Mouse (Mus musculus): ENCODE results near the gene Hdgfl2. TPM values are rescaled to one million over a fixed set of nuclear protein-coding genes. Genes with fewer than 3 reads are reported as not detected.
"Not testable (repeated sequence)": the region's sequence is repeated elsewhere in the genome, so short reads cannot be mapped to it uniquely, and the experiment has no call there.

The Hdgfl2 gene
- polyA plus RNA-seq, 1 experiment from 2014 or later = 150 TPM

GRCm38 (mm10) chr17:56096883-56097282, 17.4 kb downstream of the Hdgfl2 start:
- DNase-seq (ENCODE audit: low spot score) (peak; percentile 47), ATAC-seq (replicated peaks; ENCODE audit: low FRiP score) (no peak)
- Histone ChIP-seq H3K36me3 (ENCODE audit: control insufficient read depth, insufficient read depth, low read length) (peaks cover 22% of the 10 kb centered on the region), H3K27me3 (ENCODE audit: control insufficient read depth, insufficient read depth, low read length) (no peaks in the 10 kb centered on the region), H3K9me3 (ENCODE audit: control insufficient read depth, low read length) (no peaks in the 10 kb centered on the region), H3K27ac (ENCODE audit: low read depth, low read length) (no peak overlapping the region), H3K4me1 (replicated peaks; ENCODE audit: control insufficient read depth, insufficient read depth, low read length) (no peaks in the 10 kb centered on the region), H3K9ac (ENCODE audit: low read length) (no peak overlapping the region), H3K4me2 (ENCODE audit: low read depth, low read length, severe bottlenecking) (no peak overlapping the region), H3K4me3 (ENCODE audit: low read depth, low read length) (no peak overlapping the region)
- 92% methylated on average over 12 of the region's 12 CpGs for WGBS

- H3K27ac ChIP-seq (ENCODE audit: low read depth, low read length) = no peak overlapping the region
- no peaks in the 10 kb centered on the region for H3K27me3 ChIP-seq (ENCODE audit: control insufficient read depth, insufficient read depth, low read length)
- H3K36me3 ChIP-seq (ENCODE audit: control insufficient read depth, insufficient read depth, low read length) = peaks cover 22% of the 10 kb centered on the region
- ATAC-seq (replicated peaks; ENCODE audit: low FRiP score) (no peak), DNase-seq (ENCODE audit: low spot score) (peak; percentile 47)
- H3K4me1 ChIP-seq (replicated peaks; ENCODE audit: control insufficient read depth, insufficient read depth, low read length) = no peaks in the 10 kb centered on the region
- WGBS = 95% methylated on average over 8 of the region's 8 CpGs
- H3K9ac ChIP-seq (ENCODE audit: low read length) = no peak overlapping the region
- no peaks in the 10 kb centered on the region for H3K9me3 ChIP-seq (ENCODE audit: control insufficient read depth, low read length)
- no peak overlapping the region for H3K4me3 ChIP-seq (ENCODE audit: low read depth, low read length)
- no peak overlapping the region for H3K4me2 ChIP-seq (ENCODE audit: low read depth, low read length, severe bottlenecking)
Measured at GRCm38 (mm10) chr17:56098180-56098579, 18.7 kb downstream of the Hdgfl2 start.

GRCm38 (mm10) chr17:56098711-56099572, 19.5 kb downstream of the Hdgfl2 start:
- DNase-seq (ENCODE audit: low spot score) = peak; percentile 48
- WGBS = 94% methylated on average over 15 of the region's 15 CpGs

GRCm38 (mm10) chr17:56100811-56101210, 21.4 kb downstream of the Hdgfl2 start:
- no peaks in the 10 kb centered on the region for H3K27me3 ChIP-seq (ENCODE audit: control insufficient read depth, insufficient read depth, low read length)
- no peaks in the 10 kb centered on the region for H3K9me3 ChIP-seq (ENCODE audit: control insufficient read depth, low read length)
- H3K4me3 ChIP-seq (ENCODE audit: low read depth, low read length) = no peak overlapping the region
- 95% methylated on average over 3 of the region's 3 CpGs for WGBS
- H3K4me2 ChIP-seq (ENCODE audit: low read depth, low read length, severe bottlenecking) = no peak overlapping the region
- DNase-seq (ENCODE audit: low spot score) = no peak
- no peak overlapping the region for H3K9ac ChIP-seq (ENCODE audit: low read length)
- ATAC-seq (replicated peaks; ENCODE audit: low FRiP score) = no peak
- no peaks in the 10 kb centered on the region for H3K4me1 ChIP-seq (replicated peaks; ENCODE audit: control insufficient read depth, insufficient read depth, low read length)
- H3K36me3 ChIP-seq (ENCODE audit: control insufficient read depth, insufficient read depth, low read length) = peaks cover 22% of the 10 kb centered on the region
- H3K27ac ChIP-seq (ENCODE audit: low read depth, low read length) = no peak overlapping the region

More at GRCm38 (mm10) chr17:56098711-56099572, 19.5 kb downstream of the Hdgfl2 start:
- Histone ChIP-seq H3K4me3 (ENCODE audit: low read depth, low read length) (no peak overlapping the region), H3K9ac (ENCODE audit: low read length) (no peak overlapping the region), H3K9me3 (ENCODE audit: control insufficient read depth, low read length) (no peaks in the 10 kb centered on the region), H3K4me2 (ENCODE audit: low read depth, low read length, severe bottlenecking) (no peak overlapping the region), H3K27me3 (ENCODE audit: control insufficient read depth, insufficient read depth, low read length) (no peaks in the 10 kb centered on the region), H3K36me3 (ENCODE audit: control insufficient read depth, insufficient read depth, low read length) (peaks cover 22% of the 10 kb centered on the region), H3K4me1 (replicated peaks; ENCODE audit: control insufficient read depth, insufficient read depth, low read length) (no peaks in the 10 kb centered on the region), H3K27ac (ENCODE audit: low read depth, low read length) (no peak overlapping the region)
- ATAC-seq (replicated peaks; ENCODE audit: low FRiP score) = no peak

- Histone ChIP-seq H3K4me1 (replicated peaks; ENCODE audit: control insufficient read depth, insufficient read depth, low read length) (no peaks in the 10 kb centered on the region), H3K27me3 (ENCODE audit: control insufficient read depth, insufficient read depth, low read length) (no peaks in the 10 kb centered on the region), H3K9me3 (ENCODE audit: control insufficient read depth, low read length) (no peaks in the 10 kb centered on the region), H3K4me3 (ENCODE audit: low read depth, low read length) (no peak overlapping the region), H3K27ac (ENCODE audit: low read depth, low read length) (no peak overlapping the region), H3K9ac (ENCODE audit: low read length) (no peak overlapping the region), H3K36me3 (ENCODE audit: control insufficient read depth, insufficient read depth, low read length) (peaks cover 14% of the 10 kb centered on the region; the same call in 1 of the 2 replicates), H3K4me2 (ENCODE audit: low read depth, low read length, severe bottlenecking) (no peak overlapping the region)
- 91% methylated on average over 5 of the region's 5 CpGs for WGBS
- no peak for ATAC-seq (replicated peaks; ENCODE audit: low FRiP score)
- DNase-seq (ENCODE audit: low spot score) = peak; percentile 43
Measured at GRCm38 (mm10) chr17:56102158-56102557, 22.7 kb downstream of the Hdgfl2 start.

GRCm38 (mm10) chr17:56102927-56103326, 23.5 kb downstream of the Hdgfl2 start:
- ATAC-seq (replicated peaks; ENCODE audit: low FRiP score) (no peak), DNase-seq (ENCODE audit: low spot score) (no peak)
- H3K36me3 ChIP-seq (ENCODE audit: control insufficient read depth, insufficient read depth, low read length) = peaks cover 12% of the 10 kb centered on the region; the same call in 1 of the 2 replicates

GRCm38 (mm10) chr17:56103465-56104285, 24.2 kb downstream of the Hdgfl2 start:
- Histone ChIP-seq H3K9ac (ENCODE audit: low read length) (no peak overlapping the region), H3K36me3 (ENCODE audit: control insufficient read depth, insufficient read depth, low read length) (peaks cover 12% of the 10 kb centered on the region; the same call in 1 of the 2 replicates), H3K27ac (ENCODE audit: low read depth, low read length) (no peak overlapping the region), H3K27me3 (ENCODE audit: control insufficient read depth, insufficient read depth, low read length) (no peaks in the 10 kb centered on the region), H3K4me3 (ENCODE audit: low read depth, low read length) (no peak overlapping the region), H3K4me2 (ENCODE audit: low read depth, low read length, severe bottlenecking) (no peak overlapping the region), H3K9me3 (ENCODE audit: control insufficient read depth, low read length) (no peaks in the 10 kb centered on the region), H3K4me1 (replicated peaks; ENCODE audit: control insufficient read depth, insufficient read depth, low read length) (no peaks in the 10 kb centered on the region)
- ATAC-seq (replicated peaks; ENCODE audit: low FRiP score) (no peak), DNase-seq (ENCODE audit: low spot score) (no peak)
- WGBS = 97% methylated on average over 8 of the region's 8 CpGs

More at GRCm38 (mm10) chr17:56102927-56103326, 23.5 kb downstream of the Hdgfl2 start:
- H3K27ac ChIP-seq (ENCODE audit: low read depth, low read length) = no peak overlapping the region
- H3K4me3 ChIP-seq (ENCODE audit: low read depth, low read length) = no peak overlapping the region
- H3K4me1 ChIP-seq (replicated peaks; ENCODE audit: control insufficient read depth, insufficient read depth, low read length) = no peaks in the 10 kb centered on the region
- no peaks in the 10 kb centered on the region for H3K27me3 ChIP-seq (ENCODE audit: control insufficient read depth, insufficient read depth, low read length)
- H3K4me2 ChIP-seq (ENCODE audit: low read depth, low read length, severe bottlenecking) = no peak overlapping the region
- no peaks in the 10 kb centered on the region for H3K9me3 ChIP-seq (ENCODE audit: control insufficient read depth, low read length)
- H3K9ac ChIP-seq (ENCODE audit: low read length) = no peak overlapping the region
- WGBS = 97% methylated on average over 9 of the region's 9 CpGs

- H3K4me1 ChIP-seq (replicated peaks; ENCODE audit: control insufficient read depth, insufficient read depth, low read length); ATAC-seq (replicated peaks; ENCODE audit: low FRiP score); H3K9ac ChIP-seq (ENCODE audit: low read length); H3K4me3 ChIP-seq (ENCODE audit: low read depth, low read length); DNase-seq (ENCODE audit: low spot score); H3K9me3 ChIP-seq (ENCODE audit: control insufficient read depth, low read length); H3K4me2 ChIP-seq (ENCODE audit: low read depth, low read length, severe bottlenecking); H3K27me3 ChIP-seq (ENCODE audit: control insufficient read depth, insufficient read depth, low read length); H3K27ac ChIP-seq (ENCODE audit: low read depth, low read length): not testable (repeated sequence)
- peaks cover 11% of the 10 kb centered on the region; the same call in 1 of the 2 replicates for H3K36me3 ChIP-seq (ENCODE audit: control insufficient read depth, insufficient read depth, low read length)
- 94% methylated on average over 2 of the region's 5 CpGs for WGBS
Measured at GRCm38 (mm10) chr17:56104821-56105220, 25.4 kb downstream of the Hdgfl2 start.
